Mouse (Mus musculus) urinary bladder, postnatal 36 days (tissue): ENCODE results near the gene S100a13.

Experiments
- DNase-seq, 2 experiments: peaks; one replicate each; pipeline ENCODE4 v3.0.0; 2022; ENCODE audit warnings: low spot score in 2 of 2, mixed read lengths in 1 of 2

S100a13 gene

GRCm38 (mm10) chr3:90552231-90552630, 38.0 kb downstream of the S100a13 start:
- no peak for DNase-seq

- DNase-seq = no peak
Measured at GRCm38 (mm10) chr3:90555954-90556353, 41.7 kb downstream of the S100a13 start.

- no peak for DNase-seq
Measured at GRCm38 (mm10) chr3:90560008-90560628, 45.9 kb downstream of the S100a13 start, which contains the start of gene S100a3. Gene S100a3, plus strand, starts transcription at chr3:90560578.
